Mouse (Mus musculus) adrenal gland, adult 8-10 months (tissue): ENCODE measurements at regions not wholly inside any gene's neighbourhood (a gene's known extent, or its start where the extent isn't known, plus 50 kb on each side); places are given as distances from the start of the nearest gene placed in this dataset.
A peak's percentile ranks its signal among the peaks of the same experiment; 100 is the strongest.

ENCODE experiments used
- DNase-seq: peaks from one replicate; pipeline ENCODE4 v3.0.0; 2022
- microRNA-seq, 2 experiments: library from miRNA; unstranded; fragments of <30 nt; microRNA quantifications; one replicate each; pipeline ENCODE4 v1.2.0; 2022

DNA sequence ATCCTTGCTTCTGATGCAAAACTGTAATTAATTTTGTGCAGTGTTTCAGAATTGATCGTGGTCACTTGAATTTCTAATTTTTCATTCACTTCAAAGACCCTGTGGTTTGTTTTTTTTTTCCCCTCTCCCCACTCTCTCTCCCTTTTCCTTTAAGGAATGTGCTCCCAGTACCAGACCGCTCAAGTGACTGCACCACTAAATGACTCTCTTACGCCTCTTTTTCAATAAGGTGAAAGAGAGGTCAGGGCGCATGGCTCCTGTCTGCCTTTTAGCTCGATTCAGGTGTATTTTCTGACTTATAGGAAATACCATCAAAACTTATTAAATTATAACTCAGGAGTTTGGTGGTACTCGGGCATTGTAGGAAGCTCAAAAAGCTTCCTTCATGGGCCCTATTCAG, 146.0 kb upstream of the Zfp507 start:
- DNase-seq = no peak

DNA sequence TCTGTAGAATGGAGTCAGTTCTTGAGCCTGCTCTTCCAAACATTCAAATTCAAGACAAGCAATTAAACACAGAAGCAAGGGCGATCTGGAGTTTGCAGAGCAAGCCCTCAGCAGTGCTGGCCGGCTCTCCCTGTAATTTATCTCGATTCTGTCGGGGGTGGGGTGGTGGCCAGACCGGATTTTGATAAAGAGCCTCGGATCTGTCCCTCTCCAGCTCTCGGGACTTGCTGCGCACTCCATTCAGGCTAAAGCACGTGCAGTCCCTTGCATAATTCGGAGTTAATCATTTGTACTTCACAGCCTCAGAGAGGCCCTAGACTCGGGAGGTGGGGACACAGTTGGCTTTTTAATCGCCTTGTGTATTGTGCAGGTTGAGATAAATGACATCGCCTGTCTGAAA, 145.6 kb upstream of the Zfp507 start:
- no peak for DNase-seq

DNA sequence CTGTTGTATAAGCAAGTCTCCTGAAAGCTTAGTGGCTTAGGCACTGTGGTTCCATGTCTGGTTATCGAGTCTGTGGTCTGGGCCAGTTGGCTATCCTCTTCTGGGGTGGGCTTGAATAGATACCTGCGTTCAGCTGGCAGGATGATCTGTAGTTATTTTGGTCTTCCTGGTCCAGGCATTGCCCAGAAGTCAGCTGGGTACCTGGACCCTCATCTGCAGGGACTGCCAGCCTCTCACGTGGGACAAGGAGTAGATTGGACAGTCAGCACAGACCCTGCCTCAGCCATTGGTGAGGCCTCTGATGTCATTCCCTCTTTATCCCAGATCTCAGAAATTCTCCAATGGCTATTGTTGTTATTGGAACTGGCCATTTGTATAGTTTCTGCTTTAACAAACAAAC, 138.3 kb upstream of the Zfp507 start:
- DNase-seq = no peak

DNA sequence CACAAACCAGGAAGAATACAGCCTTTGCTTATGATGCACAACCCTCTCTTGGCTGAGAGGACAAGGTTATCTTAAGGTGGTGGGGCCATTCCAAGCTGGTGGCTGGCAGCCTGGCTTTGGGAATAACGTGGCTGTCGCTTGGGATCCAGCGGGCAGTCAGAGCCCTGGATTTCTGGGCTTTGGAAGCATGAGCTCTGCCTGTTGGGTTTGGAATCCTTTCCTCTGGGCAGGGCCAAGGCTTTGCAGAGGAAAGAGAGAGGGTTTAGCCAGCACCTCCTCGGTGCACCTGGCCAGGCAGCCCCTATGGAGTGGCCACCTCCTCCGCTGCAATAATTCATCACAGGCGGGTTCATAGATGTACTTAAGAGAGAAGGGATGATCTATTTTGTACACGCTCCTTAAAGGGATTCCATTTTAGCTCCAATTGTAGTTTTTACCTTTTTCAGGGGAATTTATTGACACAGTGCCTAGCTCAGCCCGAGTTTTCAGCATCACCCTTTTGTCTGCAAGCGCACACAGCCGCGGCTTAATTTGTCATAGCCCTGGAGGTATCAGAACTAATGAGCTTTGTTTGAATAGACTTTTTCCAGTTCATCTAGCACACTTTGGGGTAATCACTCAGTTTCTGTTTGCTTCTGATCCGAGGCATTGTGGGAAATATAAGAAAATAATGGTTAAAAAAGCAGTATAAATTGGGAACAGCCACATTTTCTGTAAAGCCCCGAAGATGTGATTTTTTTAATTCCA, 135.5 kb upstream of the Zfp507 start:
- no peak for DNase-seq

DNA sequence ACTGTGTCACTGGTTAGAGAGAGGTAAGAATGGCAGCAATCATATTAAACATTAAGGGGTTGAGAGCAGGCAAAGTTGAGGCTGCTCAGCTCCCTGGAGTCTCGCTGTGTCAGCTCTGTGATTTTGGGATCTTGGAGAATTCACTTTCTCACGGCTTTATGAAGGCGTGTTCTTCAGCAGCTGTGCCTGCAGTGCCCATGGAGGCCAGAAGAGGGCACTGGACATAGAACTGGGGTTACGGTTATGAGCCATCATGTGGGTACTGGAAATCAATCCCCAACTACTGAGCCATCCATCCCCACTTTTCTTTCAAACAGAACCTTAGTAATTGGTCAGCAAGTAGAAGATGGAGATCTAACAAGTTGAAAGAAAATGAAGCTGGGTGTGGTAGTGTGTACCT, 123.9 kb upstream of the Zfp507 start:
- DNase-seq = no peak

DNA sequence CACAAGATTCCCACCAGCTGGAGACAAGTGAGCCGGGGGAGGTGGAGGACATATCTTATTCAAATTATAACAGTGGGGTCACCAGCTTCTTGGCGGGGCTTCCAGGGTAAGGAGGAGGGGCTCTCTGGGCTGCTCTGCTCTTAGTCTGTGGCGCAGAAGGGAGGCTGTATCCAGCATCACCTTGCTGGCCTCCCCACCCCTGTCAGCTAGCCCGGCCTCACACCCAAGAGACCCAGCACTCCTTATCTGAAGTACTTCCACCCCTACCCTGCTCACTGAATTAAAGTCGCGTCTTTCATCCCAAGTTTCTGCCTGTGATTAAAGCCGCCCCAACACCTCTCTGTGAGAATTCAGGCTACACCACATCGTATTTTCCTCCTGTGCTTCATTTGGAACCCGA, 119.8 kb upstream of the Zfp507 start:
- DNase-seq = no peak

DNA sequence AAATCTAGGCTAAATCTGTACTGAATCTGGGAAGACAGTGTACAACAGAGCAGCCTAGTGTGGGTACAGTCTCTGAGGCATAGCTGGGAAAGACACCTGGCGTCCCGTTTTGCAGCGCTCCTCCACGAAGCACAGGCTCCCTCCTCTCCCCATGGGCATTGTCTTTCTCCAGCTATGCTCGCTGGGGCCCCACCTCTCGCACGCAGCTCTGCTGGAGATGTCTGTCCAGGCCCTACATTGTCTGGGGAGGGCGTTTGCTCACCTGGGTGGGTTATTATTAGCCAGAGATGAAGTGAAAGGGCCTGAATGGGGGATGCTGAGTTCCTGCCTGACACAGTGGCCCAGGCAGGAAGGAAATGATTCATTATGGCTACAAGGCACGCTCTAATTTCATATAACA, 118.1 kb upstream of the Zfp507 start:
- no peak for DNase-seq

DNA sequence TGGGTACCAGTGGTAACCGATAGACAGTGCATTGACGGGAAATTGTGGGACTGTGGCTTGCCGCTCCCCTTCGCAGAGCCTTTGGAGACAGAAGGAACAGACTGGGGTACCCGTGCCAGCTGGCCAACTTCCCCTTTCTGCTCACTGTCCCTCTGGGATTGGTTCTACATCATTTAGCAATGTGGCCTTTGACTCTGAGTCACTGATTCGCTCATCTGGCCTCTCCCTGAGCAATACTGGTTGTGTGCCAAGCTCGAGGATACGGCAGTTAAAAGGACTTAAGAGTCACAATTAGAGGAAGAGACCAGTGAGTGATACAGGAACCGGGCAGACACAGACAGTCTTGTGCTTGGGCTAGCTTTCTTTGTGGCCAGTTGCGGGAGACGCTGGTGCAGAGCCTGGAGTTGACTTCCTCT, 117.4 kb upstream of the Zfp507 start:
- DNase-seq = peak; percentile 52

DNA sequence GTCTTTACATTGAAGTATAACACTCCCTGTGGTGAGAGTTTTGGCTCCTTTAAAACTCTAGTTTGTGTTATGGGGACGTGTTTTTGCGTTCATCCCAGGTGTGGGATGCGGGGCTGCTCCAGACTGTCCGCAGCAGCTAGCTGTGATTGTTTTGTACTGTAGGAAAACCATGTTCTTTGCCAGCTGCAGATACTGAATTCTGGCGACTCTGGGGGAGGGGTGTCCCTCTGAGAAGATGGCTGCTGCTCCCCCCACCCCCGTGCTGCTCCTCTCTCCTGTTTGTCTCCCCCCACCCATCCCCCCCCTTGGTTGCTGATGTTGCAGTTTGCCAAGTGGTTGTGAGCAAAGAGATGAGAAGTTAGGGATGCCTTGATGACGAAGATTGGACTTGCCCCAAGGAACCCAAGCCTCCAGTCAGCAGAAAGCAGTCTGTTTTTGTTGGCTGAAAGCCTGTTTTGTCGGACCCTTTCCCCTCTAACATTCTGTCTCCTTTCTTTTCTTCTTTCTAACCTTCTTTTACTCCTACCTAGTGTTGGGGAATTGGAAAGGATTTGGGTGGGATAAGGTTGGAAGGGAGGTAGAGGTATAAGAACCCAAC, 107.4 kb upstream of the Zfp507 start:
- no peak for DNase-seq

DNA sequence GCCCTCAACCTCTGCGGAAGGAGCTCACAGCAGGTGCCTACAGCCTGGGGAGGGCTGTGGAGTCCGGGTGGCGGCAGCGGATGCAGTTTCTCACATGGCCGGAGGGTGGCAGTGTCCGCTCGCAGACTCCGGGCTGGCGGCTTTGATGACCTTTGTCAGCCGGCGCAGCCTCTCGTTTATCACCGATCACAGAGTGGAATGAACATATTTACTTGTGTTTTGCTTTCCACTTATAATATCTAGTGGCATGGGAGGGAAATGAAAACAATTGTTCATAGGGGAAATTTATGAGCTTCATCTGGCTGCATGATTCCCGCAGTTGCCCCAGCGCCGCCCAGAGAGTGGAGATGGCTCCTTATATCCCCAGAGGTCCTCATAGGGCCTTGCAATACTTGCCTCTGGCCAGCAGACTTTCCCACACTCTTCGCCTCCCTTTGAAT, 99.2 kb upstream of the Zfp507 start:
- peak; percentile 5 for DNase-seq

DNA sequence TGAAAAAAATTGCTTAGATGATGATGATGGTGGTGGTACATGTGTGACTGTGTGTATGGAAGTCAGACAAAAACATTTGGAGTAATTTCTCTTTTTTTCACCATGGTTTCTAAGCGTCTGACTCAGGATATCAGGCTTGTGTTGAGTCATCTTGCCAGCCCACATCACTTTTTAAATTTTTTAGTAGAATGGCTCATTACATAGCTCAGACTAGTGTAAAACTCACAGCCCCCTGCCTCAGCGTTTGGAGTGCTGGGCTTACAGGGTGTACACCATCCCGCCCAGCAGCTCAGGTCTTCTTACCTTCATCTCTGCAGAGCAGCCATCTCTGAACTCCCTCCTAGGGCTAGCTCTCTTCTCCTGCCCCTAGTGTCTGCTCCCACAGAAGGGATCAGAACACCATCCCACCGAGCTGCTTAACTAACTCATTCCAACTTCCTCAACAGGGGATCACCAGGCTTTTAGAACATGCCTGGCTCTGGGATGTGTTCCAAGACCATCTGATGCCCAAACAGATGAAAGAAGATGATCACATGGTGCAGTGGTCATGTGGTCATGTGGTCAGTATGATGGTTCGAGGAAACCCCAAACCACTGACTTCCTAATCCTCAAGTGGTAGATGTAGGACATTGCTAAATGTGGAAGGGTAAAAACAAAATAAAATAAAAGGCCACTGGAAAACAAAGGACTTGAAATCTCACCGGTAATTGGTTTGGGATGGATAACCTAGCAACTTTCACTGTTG, 96.1 kb upstream of the Zfp507 start:
- no peak for DNase-seq

DNA sequence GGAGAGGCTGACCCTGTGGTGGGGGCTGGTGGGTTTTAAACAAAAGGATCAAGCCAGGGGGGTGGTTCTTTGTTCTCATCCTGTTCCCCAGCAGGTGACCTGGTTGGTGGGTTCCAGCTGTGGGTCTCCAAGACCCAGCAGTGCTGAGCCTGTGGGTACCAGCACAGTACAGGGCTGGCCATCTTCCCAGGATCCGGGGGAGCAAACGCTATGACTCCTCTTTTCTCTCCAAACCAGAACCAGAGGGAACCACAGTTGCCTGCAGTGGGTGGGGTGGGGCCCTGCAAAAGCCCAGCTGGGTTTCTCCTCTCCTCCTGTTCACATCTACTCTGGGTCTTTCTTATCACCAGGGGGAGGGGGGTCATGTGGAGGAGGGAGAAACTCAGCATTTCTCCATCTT, 90.5 kb upstream of the Zfp507 start:
- DNase-seq = no peak

DNA sequence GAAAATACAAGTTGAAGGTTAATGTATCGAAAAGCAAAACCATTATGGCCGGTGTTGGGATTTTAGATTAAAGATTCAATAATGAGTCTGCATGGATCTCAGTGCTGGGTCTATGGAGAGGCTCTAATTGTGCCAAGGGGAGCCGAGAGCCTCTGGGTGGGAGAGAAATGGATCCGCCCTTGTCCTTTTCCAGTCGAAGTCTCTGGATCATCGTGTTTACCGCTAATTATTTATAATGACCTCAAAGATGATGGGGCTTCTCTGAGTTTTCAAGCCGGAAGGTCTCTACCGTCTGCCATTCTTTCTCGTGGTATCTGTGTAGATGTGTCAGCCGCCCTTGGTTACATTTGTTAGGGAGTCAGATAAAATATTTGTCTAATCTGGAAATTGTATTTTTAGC, 83.2 kb upstream of the Zfp507 start:
- no peak for DNase-seq

DNA sequence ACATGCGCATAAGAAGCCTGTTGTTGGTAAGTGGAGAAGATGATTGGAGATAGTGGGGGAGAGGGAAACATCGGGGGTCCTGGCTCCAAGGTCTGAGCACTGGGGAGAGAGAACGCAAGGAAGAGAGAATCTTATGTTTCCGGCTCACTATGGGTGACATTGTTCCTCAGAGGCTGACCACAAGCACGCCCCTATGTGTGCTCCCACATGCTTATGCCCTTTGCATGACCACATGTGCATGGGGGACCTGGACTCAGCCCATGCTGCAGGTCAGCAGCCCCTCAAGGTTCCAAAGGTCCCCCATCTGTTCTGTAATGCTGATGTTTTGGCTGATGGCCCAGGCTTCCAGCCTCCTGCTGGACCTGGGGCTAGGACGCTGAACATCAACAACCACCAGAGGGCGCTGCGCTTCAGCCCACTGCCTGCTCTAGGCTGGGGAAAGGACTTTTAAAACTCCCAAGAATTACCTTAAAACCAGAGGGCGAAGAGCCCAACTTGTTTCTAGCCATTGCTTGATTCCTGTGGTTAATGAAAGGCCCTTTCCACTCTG, 77.0 kb upstream of the Zfp507 start:
- DNase-seq = peak; percentile 23

DNA sequence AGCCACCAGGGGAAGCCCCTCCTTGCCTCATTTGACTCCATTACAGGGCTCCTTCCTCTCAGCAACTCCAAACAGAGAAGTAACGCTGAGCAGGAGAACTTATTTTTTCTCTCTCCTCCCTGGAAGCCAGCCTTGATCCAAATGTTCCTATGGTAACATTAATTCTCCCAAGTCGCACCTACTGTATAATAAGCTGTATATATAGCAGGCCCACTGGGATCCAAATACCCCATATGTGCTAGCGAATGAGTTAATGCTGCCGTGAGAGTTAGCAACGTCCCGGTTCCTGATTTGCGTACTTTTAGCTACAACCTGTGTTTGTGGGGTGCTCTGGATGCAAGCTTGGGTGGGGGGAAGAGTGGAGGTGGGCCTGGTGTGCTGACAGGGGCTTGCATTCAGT, 75.4 kb upstream of the Zfp507 start:
- DNase-seq = no peak

DNA sequence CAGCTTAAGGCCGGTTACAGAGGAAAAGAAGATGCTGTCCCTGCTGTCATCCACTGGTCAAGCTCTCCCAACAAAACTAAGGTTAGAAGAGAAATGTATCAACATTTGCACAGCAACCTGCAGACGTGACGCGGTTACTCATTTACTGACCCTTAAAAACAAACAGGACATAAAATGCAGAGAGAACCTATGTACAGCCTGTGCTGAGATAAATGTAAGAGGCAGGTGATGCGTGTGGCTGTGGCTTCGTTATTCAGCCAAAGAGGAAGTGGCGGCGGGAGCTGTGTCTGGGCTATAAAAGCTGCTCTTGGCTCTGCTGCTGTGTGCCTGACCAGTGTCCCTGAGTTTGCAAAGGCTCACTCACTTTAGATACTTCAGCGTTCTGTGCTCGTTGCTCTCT, 58.2 kb upstream of the Zfp507 start:
- DNase-seq = no peak

DNA sequence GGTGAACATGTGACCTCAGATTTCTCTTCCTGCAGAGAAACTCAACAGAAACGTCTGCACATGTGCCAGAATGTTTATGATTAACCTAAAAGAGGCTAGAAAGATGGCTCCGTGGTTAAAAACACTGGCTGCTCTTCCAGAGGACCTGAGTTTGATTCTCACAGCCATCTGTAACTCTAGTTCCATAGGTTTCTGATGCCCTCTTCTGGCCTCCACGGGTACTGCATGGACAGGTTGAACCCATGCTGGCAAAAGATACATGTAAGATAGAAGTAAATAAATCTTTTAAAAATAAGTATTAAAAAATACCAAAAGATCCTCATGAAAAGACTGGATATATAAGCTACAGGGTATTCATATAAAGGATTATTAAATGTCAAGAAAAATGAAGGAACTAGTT, 56.8 kb upstream of the Zfp507 start:
- no peak for DNase-seq

DNA sequence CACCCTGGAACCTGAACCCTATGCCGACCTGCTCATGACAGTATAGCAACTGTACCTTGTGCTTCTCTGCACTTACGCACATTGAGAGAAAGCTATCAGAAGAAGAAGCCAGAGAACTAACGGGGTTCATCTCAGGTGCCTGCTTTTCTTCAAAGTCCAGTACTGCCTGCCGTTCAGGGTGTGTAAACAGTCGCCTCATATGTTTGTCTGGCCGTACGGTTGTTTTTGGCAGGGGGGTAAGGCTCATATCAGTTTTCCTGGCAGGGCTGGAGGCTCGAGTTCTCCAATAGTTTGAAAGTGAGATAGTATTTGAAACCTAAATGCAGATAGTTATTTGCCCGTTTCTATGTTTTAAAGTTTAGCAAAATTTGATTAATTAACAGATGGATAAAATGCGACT, 54.9 kb upstream of the Zfp507 start:
- DNase-seq = no peak

Small RNAs in the stretch of these regions (microRNA-seq; reads per million reads assigned to microRNA genes)
- gene Gm23292 = 0 reads per million in 2 experiments
